Mouse (Mus musculus): ENCODE results near the gene Lrp1. TPM values are rescaled to one million over a fixed set of nuclear protein-coding genes. Genes with fewer than 3 reads are reported as not detected.

The Lrp1 gene
- polyA plus RNA-seq, 1 experiment from 2014 or later: 99.4 TPM

- Histone ChIP-seq H3K4me3 (replicated peaks) (peak within 1 kb of the TSS; percentile 58), H3K27ac (peak within 1 kb of the TSS; percentile 74), H3K9ac (replicated peaks) (peak within 1 kb of the TSS; percentile 80), H3K9me3 (no peaks in the 10 kb centered on the region), H3K36me3 (peaks cover 11% of the 10 kb centered on the region), H3K27me3 (peaks cover 70% of the 10 kb centered on the region), H3K4me2 (replicated peaks) (peak within 1 kb of the TSS; percentile 78), H3K4me1 (replicated peaks) (peaks cover 79% of the 10 kb centered on the region)
- 1% methylated on average over 60 of the region's 78 CpGs for WGBS
- no peak for ATAC-seq
Observed at GRCm38 (mm10) chr10:127534036-127534928, 86.7 kb downstream of the Lrp1 start, which contains the start of gene Nxph4. Gene Nxph4 (minus strand): TSS chr10:127534559.

- no peaks in the 10 kb centered on the region for H3K36me3 ChIP-seq
- peaks cover 95% of the 10 kb centered on the region for H3K4me1 ChIP-seq (replicated peaks)
- peak overlapping the region; percentile 58 for H3K4me3 ChIP-seq (replicated peaks)
- peak overlapping the region; percentile 59 for H3K9ac ChIP-seq (replicated peaks)
- no peaks in the 10 kb centered on the region for H3K9me3 ChIP-seq
- H3K27ac ChIP-seq: peak overlapping the region; percentile 83
- ATAC-seq: peak; percentile 8; the same call in 1 of the 2 replicates
- H3K4me2 ChIP-seq (replicated peaks): peak overlapping the region; percentile 78
- peaks cover 97% of the 10 kb centered on the region for H3K27me3 ChIP-seq
- WGBS: 2% methylated on average over 4 of the region's 4 CpGs
Observed at GRCm38 (mm10) chr10:127531548-127531947, 89.4 kb downstream of the Lrp1 start.

- peak overlapping the region; percentile 58 for H3K4me3 ChIP-seq (replicated peaks)
- peaks cover 100% of the 10 kb centered on the region for H3K27me3 ChIP-seq
- peak overlapping the region; percentile 78 for H3K4me2 ChIP-seq (replicated peaks)
- peaks cover 95% of the 10 kb centered on the region for H3K4me1 ChIP-seq (replicated peaks)
- peak overlapping the region; percentile 59 for H3K9ac ChIP-seq (replicated peaks)
- H3K27ac ChIP-seq: peak overlapping the region; percentile 83
- WGBS: under 1% methylated on average over 24 of the region's 25 CpGs
- no peak for ATAC-seq
- H3K9me3 ChIP-seq: no peaks in the 10 kb centered on the region
- H3K36me3 ChIP-seq: no peaks in the 10 kb centered on the region
Observed at GRCm38 (mm10) chr10:127530945-127531344, 90.0 kb downstream of the Lrp1 start.

GRCm38 (mm10) chr10:127527481-127527880 lies 93.5 kb downstream of the Lrp1 start:
- peak; percentile 21 for ATAC-seq
- H3K27me3 ChIP-seq: peaks cover 89% of the 10 kb centered on the region
- H3K9ac ChIP-seq (replicated peaks): peak overlapping the region; percentile 54
- WGBS: 2% methylated on average over 17 of the region's 17 CpGs
- H3K9me3 ChIP-seq: no peaks in the 10 kb centered on the region
- peaks cover 82% of the 10 kb centered on the region for H3K4me1 ChIP-seq (replicated peaks)
- H3K4me3 ChIP-seq (replicated peaks): peak overlapping the region; percentile 21
- no peaks in the 10 kb centered on the region for H3K36me3 ChIP-seq
- peak overlapping the region; percentile 78 for H3K4me2 ChIP-seq (replicated peaks)
- peak overlapping the region; percentile 83 for H3K27ac ChIP-seq

GRCm38 (mm10) chr10:127526681-127527080 lies 94.3 kb downstream of the Lrp1 start:
- ATAC-seq: no peak
- WGBS: under 1% methylated on average over 26 of the region's 26 CpGs
- Histone ChIP-seq H3K4me3 (replicated peaks) (peak overlapping the region; percentile 21), H3K27ac (peak overlapping the region; percentile 83), H3K9ac (replicated peaks) (peak overlapping the region; percentile 54; the same call in 1 of the 2 replicates), H3K9me3 (no peaks in the 10 kb centered on the region), H3K4me2 (replicated peaks) (peak overlapping the region; percentile 78), H3K36me3 (no peaks in the 10 kb centered on the region), H3K4me1 (replicated peaks) (peaks cover 82% of the 10 kb centered on the region), H3K27me3 (peaks cover 81% of the 10 kb centered on the region)

GRCm38 (mm10) chr10:127526048-127526447 lies 94.9 kb downstream of the Lrp1 start:
- Histone ChIP-seq H3K4me3 (replicated peaks) (peak overlapping the region; percentile 21), H3K4me1 (replicated peaks) (peaks cover 82% of the 10 kb centered on the region), H3K9ac (replicated peaks) (peak overlapping the region; percentile 44), H3K36me3 (no peaks in the 10 kb centered on the region), H3K27me3 (peaks cover 74% of the 10 kb centered on the region), H3K27ac (peak overlapping the region; percentile 83; the same call in 1 of the 2 replicates), H3K9me3 (no peaks in the 10 kb centered on the region), H3K4me2 (replicated peaks) (peak overlapping the region; percentile 78)
- WGBS: 2% methylated on average over 26 of the region's 26 CpGs
- ATAC-seq: no peak

- H3K9ac ChIP-seq (replicated peaks): peak overlapping the region; percentile 32
- H3K4me2 ChIP-seq (replicated peaks): peak overlapping the region; percentile 78
- WGBS: 1% methylated on average over 23 of the region's 23 CpGs
- H3K4me3 ChIP-seq (replicated peaks): peak overlapping the region; percentile 21
- no peak for ATAC-seq
- H3K4me1 ChIP-seq (replicated peaks): peaks cover 76% of the 10 kb centered on the region
- H3K27me3 ChIP-seq: peaks cover 69% of the 10 kb centered on the region
- peak overlapping the region; percentile 27 for H3K27ac ChIP-seq
- H3K9me3 ChIP-seq: no peaks in the 10 kb centered on the region
- H3K36me3 ChIP-seq: 0 out of 2 replicates have a peak, but pooled peaks cover 4% of the 10 kb centered on the region
Observed at GRCm38 (mm10) chr10:127524646-127525255, 96.2 kb downstream of the Lrp1 start.

- H3K36me3 ChIP-seq: peaks cover 22% of the 10 kb centered on the region
- H3K4me3 ChIP-seq (replicated peaks): peak within 1 kb of the TSS; percentile 54
- H3K4me1 ChIP-seq (replicated peaks): peaks cover 55% of the 10 kb centered on the region
- no peak within 1 kb of the TSS for H3K27ac ChIP-seq
- ATAC-seq: peak; percentile 65
- H3K9me3 ChIP-seq: no peaks in the 10 kb centered on the region
- peak within 1 kb of the TSS; percentile 85 for H3K4me2 ChIP-seq (replicated peaks)
- H3K27me3 ChIP-seq: peaks cover 60% of the 10 kb centered on the region
- WGBS: under 1% methylated on average over 21 of the region's 21 CpGs
- peak within 1 kb of the TSS; percentile 68 for H3K9ac ChIP-seq (replicated peaks)
Observed at GRCm38 (mm10) chr10:127522088-127522581, 98.8 kb downstream of the Lrp1 start, which contains the start of gene Shmt2. Gene Shmt2 (minus strand): TSS chr10:127522444.

- peak overlapping the region; percentile 85 for H3K4me2 ChIP-seq (replicated peaks)
- ATAC-seq: no peak
- H3K9me3 ChIP-seq: no peaks in the 10 kb centered on the region
- H3K4me1 ChIP-seq (replicated peaks): peaks cover 55% of the 10 kb centered on the region
- H3K4me3 ChIP-seq (replicated peaks): peak overlapping the region; percentile 54
- H3K27ac ChIP-seq: no peak overlapping the region
- peaks cover 60% of the 10 kb centered on the region for H3K27me3 ChIP-seq
- peak overlapping the region; percentile 68 for H3K9ac ChIP-seq (replicated peaks)
- whole genome bisulfite sequencing: 16% methylated on average over 12 of the region's 12 CpGs
- H3K36me3 ChIP-seq: peaks cover 22% of the 10 kb centered on the region
Observed at GRCm38 (mm10) chr10:127521611-127522080, 99.3 kb downstream of the Lrp1 start.

- Histone ChIP-seq H3K4me1 (replicated peaks) (peaks cover 55% of the 10 kb centered on the region), H3K9me3 (no peaks in the 10 kb centered on the region), H3K4me2 (replicated peaks) (peak overlapping the region; percentile 85), H3K4me3 (replicated peaks) (no peak overlapping the region; the same call in 1 of the 2 replicates), H3K27ac (no peak overlapping the region), H3K36me3 (peaks cover 22% of the 10 kb centered on the region), H3K9ac (replicated peaks) (no peak overlapping the region), H3K27me3 (peaks cover 60% of the 10 kb centered on the region)
- WGBS: 82% methylated on average over 20 of the region's 20 CpGs
- ATAC-seq: no peak
Observed at GRCm38 (mm10) chr10:127520714-127521357, 100.1 kb downstream of the Lrp1 start.

Measured in midbrain, embryonic 13.5 days (tissue).